Comparison of ENCODE assay signal across 19 mouse cellular contexts in genomic region chr17:86532783-86533548, GRCm38 (mm10). TPM values are rescaled to one million over a fixed set of nuclear protein-coding genes. Genes with fewer than 3 reads are reported as not detected.
DNase-seq lines count a peak whose midpoint lies in the region; TF ChIP-seq lines count a peak whose summit lies in the region.
"Had no signal": no experiment of that assay in that cellular context is flagged by ENCODE, and none has a peak within 500 bp of the region (broad histone marks: within the 10 kb centered on the region; RNA-seq: fewer than 3 reads in every experiment).

No protein-coding gene starts in this region.

- peak; percentile 34 for DNase-seq in gastrocnemius, postnatal 25 days
- no peak for DNase-seq in gastrocnemius, adult 8-10 months (ENCODE audit: low spot score in 2 of 2)
- peak; percentile 28 for DNase-seq in kidney, postnatal 14 days
- DNase-seq in kidney, adult 8-10 months: no peak
- DNase-seq in kidney, postnatal 4 days: peak; percentile 41 to 56
- no peak for DNase-seq in thymus, adult 2 months
- no peak for DNase-seq in cerebellum, adult 11-12 months
- DNase-seq: B cell, adult 2 months; gastrocnemius, postnatal 36 days had no signal

- WGBS in thymus, adult 2 months: 91% methylated on average over 17 of the region's 17 CpGs

- no peak for TF ChIP-seq POLR2A in thymus, adult 2 months (IDR thresholded peaks at IDR 0.05; ENCODE audit: control insufficient read depth, extremely low read depth, insufficient read depth, low read length, poor library complexity)

- H3K27ac ChIP-seq in thymus, adult 2 months (ENCODE audit: control insufficient read depth, insufficient read depth, low read length): no peak overlapping the region
- H3K27ac ChIP-seq: embryonic facial prominence, embryonic 15.5 days; forebrain, embryonic 15.5 days; hindbrain, embryonic 12.5 days; kidney, postnatal 0 days; left cerebral cortex, adult 2 months; limb, embryonic 15.5 days had no signal

- peaks cover 15% of the 10 kb centered on the region for H3K4me1 ChIP-seq in E14TG2a.4 (replicated peaks; ENCODE audit: low read depth, low read length)
- no peaks in the 10 kb centered on the region; the same call in 1 of the 2 replicates for H3K4me1 ChIP-seq in thymus, adult 2 months (replicated peaks; ENCODE audit: control insufficient read depth, insufficient read depth, low read length)
- H3K4me1 ChIP-seq: forebrain, embryonic 15.5 days had no signal

- 0 out of 2 replicates have a peak overlapping the region, but pooled peaks have one; percentile 17 for H3K4me3 ChIP-seq in E14TG2a.4 (replicated peaks; ENCODE audit: low read length)
- H3K4me3 ChIP-seq in thymus, adult 2 months (ENCODE audit: control insufficient read depth, insufficient read depth, low read length): no peak overlapping the region
- H3K4me3 ChIP-seq: embryonic facial prominence, embryonic 15.5 days; forebrain, embryonic 15.5 days; hindbrain, embryonic 12.5 days; left cerebral cortex, adult 2 months; limb, embryonic 15.5 days; myocyte had no signal

- H3K27me3 ChIP-seq in E14TG2a.4 (ENCODE audit: insufficient read depth, low read length): no peaks in the 10 kb centered on the region
- H3K27me3 ChIP-seq in thymus, adult 2 months (ENCODE audit: control insufficient read depth, insufficient read depth, low read length): no peaks in the 10 kb centered on the region
- H3K27me3 ChIP-seq: embryonic facial prominence, embryonic 15.5 days; forebrain, embryonic 15.5 days; hindbrain, embryonic 12.5 days; limb, embryonic 15.5 days had no signal

- H3K36me3 ChIP-seq in E14TG2a.4 (ENCODE audit: insufficient read depth, low read length): no peaks in the 10 kb centered on the region
- no peaks in the 10 kb centered on the region for H3K36me3 ChIP-seq in thymus, adult 2 months (ENCODE audit: control insufficient read depth, insufficient read depth, low read length)
- H3K36me3 ChIP-seq: embryonic facial prominence, embryonic 15.5 days; forebrain, embryonic 15.5 days; hindbrain, embryonic 12.5 days; limb, embryonic 15.5 days had no signal

- no peak for TF ChIP-seq CTCF in E14TG2a.4 (conservative IDR thresholded peaks at IDR 0.05; ENCODE audit: low read length)
- TF ChIP-seq CTCF in thymus, adult 2 months (IDR thresholded peaks at IDR 0.05; ENCODE audit: borderline replicate concordance, control insufficient read depth, extremely low read depth, insufficient read depth, low read length, poor library complexity): no peak

- no peaks in the 10 kb centered on the region for H3K9me3 ChIP-seq in E14TG2a.4 (ENCODE audit: low read length)
- H3K9me3 ChIP-seq: embryonic facial prominence, embryonic 15.5 days; forebrain, embryonic 15.5 days; hindbrain, embryonic 12.5 days; limb, embryonic 15.5 days had no signal

RNA-seq across cellular contexts. Expression of gene Gm10309, which starts 27.9 kb away (rescaled TPM):
- total RNA-seq in gastrocnemius, postnatal 25 days (2021): not detected
- under 1 TPM in 1 of 4 experiments, not detected in 3; 0.24 TPM for total RNA-seq in gastrocnemius, adult 8-10 months (2022)
- polyA plus RNA-seq in thymus, adult 2 months (2012; rRNA removed): not detected in 2 replicates
- total RNA-seq: gastrocnemius, postnatal 36 days; left cerebral cortex, adult 2 months; megakaryocyte progenitor cell, adult 5-6 weeks; MEL had no signal

Comparison
In these comparisons a context has a peak if more than half of its experiments do, and no peak if none do; other contexts are left out.
1. DNase-seq: peak in gastrocnemius, postnatal 25 days (single experiment), kidney, postnatal 14 days (single experiment) and kidney, postnatal 4 days (2 of 2); none in gastrocnemius, adult 8-10 months (0 of 2), kidney, adult 8-10 months (0 of 2), thymus, adult 2 months (single experiment) and cerebellum, adult 11-12 months (single experiment).